Mouse (Mus musculus) liver, embryonic 14.5 days (tissue): ENCODE data around the gene Lzts2. TPM values are rescaled to one million over a fixed set of nuclear protein-coding genes. Genes with fewer than 3 reads are reported as not detected.

Experiments used
- ATAC-seq: fragments of 200-750 bp; cut with Nextera tagmentation; 2 replicates; pipeline ENCODE4 v1.8.0; 2017; ENCODE audit warnings: moderate number of reproducible peaks, mild to moderate bottlenecking, moderate library complexity; ENCODE audit not compliant: insufficient read depth
- DNase-seq, 3 experiments: peaks; one replicate each; pipeline ENCODE4 v3.0.0-alpha.2; 2012 to 2013; ENCODE audit warnings: low read depth in 3 of 3, low spot score in 3 of 3
- H3K27ac ChIP-seq: fragments of 300-500 bp; sonication (generic); 2 replicates; pipeline ENCODE4 v1.5.1; 2014; ENCODE audit warnings: moderate library complexity, mild to moderate bottlenecking, control low read depth, inconsistent platforms
- H3K27me3 ChIP-seq: fragments of 300-500 bp; sonication (generic); 2 replicates; pipeline ENCODE4 v1.6.1; 2014; ENCODE audit warnings: mild to moderate bottlenecking, low read length, moderate library complexity; ENCODE audit not compliant: control insufficient read depth, insufficient read depth
- H3K36me3 ChIP-seq: fragments of 300-500 bp; sonication (generic); replicated peaks from 2 replicates; pipeline ENCODE4 v1.6.1; 2014; ENCODE audit warnings: low read depth; ENCODE audit not compliant: control insufficient read depth, insufficient read depth
- H3K4me1 ChIP-seq, 2 experiments: fragments of 200-500 bp in 1 of 2; fragments of 300-500 bp in 1 of 2; sonication (generic) in 1 of 2; replicated peaks; 2 replicates each; pipeline ENCODE4 v1.6.1; 2012 to 2014; ENCODE audit warnings: antibody characterized with exemption in 1 of 2, inconsistent platforms in 1 of 2, low read length in 1 of 2; ENCODE audit not compliant: control insufficient read depth in 2 of 2, insufficient read depth in 2 of 2
- H3K4me2 ChIP-seq: fragments of 300-500 bp; sonication (generic); 2 replicates; pipeline ENCODE4 v1.6.1; 2014; ENCODE audit warnings: low read depth, mild to moderate bottlenecking, control low read depth, moderate library complexity
- H3K4me3 ChIP-seq, 2 experiments: fragments of 200-500 bp in 1 of 2; fragments of 300-500 bp in 1 of 2; sonication (generic) in 1 of 2; 2 replicates each; pipeline ENCODE4 v1.5.1; 2012 to 2014; ENCODE audit warnings: low read depth in 2 of 2, low read length in 2 of 2, mild to moderate bottlenecking in 2 of 2, control low read depth in 1 of 2, inconsistent platforms in 1 of 2, moderate library complexity in 1 of 2; ENCODE audit not compliant: insufficient read depth in 1 of 2
- H3K9ac ChIP-seq: fragments of 300-500 bp; sonication (generic); replicated peaks from 2 replicates; pipeline ENCODE4 v1.6.1; 2014; ENCODE audit warnings: mild to moderate bottlenecking, control low read depth, moderate library complexity
- H3K9me3 ChIP-seq: fragments of 300-500 bp; sonication (generic); 2 replicates; pipeline ENCODE4 v1.6.1; 2016; ENCODE audit warnings: low read length, mixed read lengths; ENCODE audit not compliant: control insufficient read depth
- CTCF ChIP-seq: IDR thresholded peaks from 2 replicates; pipeline ENCODE4 v1.5.1; 2016; ENCODE audit warnings: antibody characterized with exemption, low read depth, control low read depth
- EP300 ChIP-seq: IDR thresholded peaks from 2 replicates; pipeline ENCODE4 v1.6.1; 2016; ENCODE audit warnings: antibody characterized with exemption, low read depth
- WGBS: fragments of 180-500 bp; shearing (Covaris S2); extraction: QIAGEN DNeasy Blood & Tissue Kit; methylation state at CpG from one replicate; pipeline ENCODE4 v1.1.7; 2014; ENCODE audit not compliant: insufficient replicate concordance; 5-methylcytosine and 5-hydroxymethylcytosine counted together
- polyA plus RNA-seq, 2 experiments: library from polyadenylated mRNA; depleted of rRNA in 1 of 2; stranded (reverse) in 1 of 2; unstranded in 1 of 2; fragments of >200 nt; fragmentation: Nextera tagmentation in 1 of 2; extraction: Ambion mirVana in 1 of 2; gene quantifications; 2 replicates each; pipeline versions ENCODE4 v1.2.1 to v1.2.3; 2012 to 2014

Lzts2 gene
- polyA plus RNA-seq, 2 experiments = 3.7 to 4.8 TPM

- Histone ChIP-seq H3K36me3 (no peaks in the 10 kb centered on the region), H3K9me3 (no peaks in the 10 kb centered on the region), H3K4me2 (no peak overlapping the region), H3K9ac (no peak overlapping the region), H3K27me3 (no peaks in the 10 kb centered on the region), H3K4me3 (no peak overlapping the region), H3K4me1 (peaks cover 15 to 22% of the 10 kb centered on the region in 2 experiments), H3K27ac (no peak overlapping the region)
- 42% methylated on average over 6 of the region's 6 CpGs for WGBS
- ATAC-seq (no peak), DNase-seq (no peak)
- TF ChIP-seq EP300 (no peak), CTCF (no peak)
Measured at GRCm38 (mm10) chr19:45054892-45055690, 40.9 kb downstream of the Lzts2 start.

DNA sequence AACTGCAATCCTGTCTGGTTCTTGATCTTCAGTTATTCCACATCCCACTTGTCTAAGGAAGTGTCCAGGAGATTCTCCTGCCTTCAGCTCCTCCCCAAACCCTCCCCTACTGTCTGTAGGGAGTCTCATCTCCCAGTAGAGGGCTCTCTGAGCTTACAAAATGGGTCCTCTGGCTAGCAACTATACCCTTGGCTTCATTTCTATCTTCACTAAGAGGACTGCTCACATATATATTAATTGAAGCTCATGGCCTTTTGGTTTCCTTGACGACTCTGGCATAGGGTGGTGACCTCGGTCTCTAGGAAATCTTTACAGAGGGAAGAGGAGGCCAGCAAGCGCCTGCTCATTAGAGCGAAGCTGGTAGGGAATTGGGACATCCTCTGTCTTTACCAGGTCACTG is 42.1 kb downstream of the Lzts2 start:
- Histone ChIP-seq H3K27me3 (no peaks in the 10 kb centered on the region), H3K4me2 (no peak overlapping the region), H3K4me3 (no peak overlapping the region), H3K9me3 (no peaks in the 10 kb centered on the region), H3K4me1 (peaks cover 18 to 27% of the 10 kb centered on the region in 2 experiments), H3K27ac (no peak overlapping the region), H3K36me3 (no peaks in the 10 kb centered on the region), H3K9ac (no peak overlapping the region)
- ATAC-seq = no peak
- DNase-seq = no peak
- peak; percentile 72 for TF ChIP-seq CTCF
- no peak for TF ChIP-seq EP300
- 34% methylated on average over 4 of the region's 4 CpGs for WGBS

GRCm38 (mm10) chr19:45056908-45057698 is 42.9 kb downstream of the Lzts2 start:
- TF ChIP-seq CTCF = no peak
- no peak for TF ChIP-seq EP300
- Histone ChIP-seq H3K9me3 (no peaks in the 10 kb centered on the region), H3K9ac (peak overlapping the region; percentile 20; the same call in 1 of the 2 replicates), H3K27me3 (no peaks in the 10 kb centered on the region), H3K4me2 (peak overlapping the region; percentile 92), H3K4me1 (peaks cover 18 to 27% of the 10 kb centered on the region in 2 experiments), H3K36me3 (no peaks in the 10 kb centered on the region), H3K4me3 (peak overlapping the region in 1 of 2 experiments; percentile 74; a peak in 2 of 4 replicates), H3K27ac (peak overlapping the region; percentile 70)
- no peak for ATAC-seq
- DNase-seq = no peak
- 62% methylated on average over 7 of the region's 7 CpGs for WGBS

DNA sequence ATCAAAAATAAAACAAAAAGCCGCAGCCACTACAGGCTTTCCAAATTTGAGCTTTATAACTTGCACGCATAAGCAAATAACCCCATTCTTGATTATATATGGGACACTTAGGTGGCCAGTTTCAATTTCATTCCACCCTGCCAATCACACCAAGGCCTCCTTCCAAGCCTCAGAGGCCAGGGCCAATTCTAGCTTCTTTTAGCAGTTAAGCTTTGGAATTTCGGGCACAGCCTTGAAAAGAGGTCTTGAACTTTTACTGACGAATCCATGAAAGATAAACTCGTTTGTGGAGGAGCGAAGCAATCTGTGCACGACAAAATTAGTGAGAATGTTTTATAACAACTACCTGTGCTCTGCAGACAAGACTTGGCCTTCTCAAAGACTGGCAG is 43.5 kb downstream of the Lzts2 start:
- Histone ChIP-seq H3K36me3 (no peaks in the 10 kb centered on the region), H3K4me3 (peak overlapping the region; percentile 74 to 78), H3K27ac (peak overlapping the region; percentile 70), H3K4me1 (peaks cover 18 to 27% of the 10 kb centered on the region in 2 experiments), H3K4me2 (peak overlapping the region; percentile 92), H3K9ac (peak overlapping the region; percentile 88), H3K9me3 (no peaks in the 10 kb centered on the region), H3K27me3 (no peaks in the 10 kb centered on the region)
- no peak for DNase-seq
- ATAC-seq = no peak
- 41% methylated on average over 7 of the region's 7 CpGs for WGBS
- TF ChIP-seq CTCF (no peak), EP300 (no peak)
